Mouse (Mus musculus) lung, postnatal 36 days (tissue): ENCODE data around the gene Ranbp3l.
"Not testable (repeated sequence)": the region's sequence is repeated elsewhere in the genome, so short reads cannot be mapped to it uniquely, and the experiment has no call there.

Experiments used
- DNase-seq: peaks from one replicate; pipeline ENCODE4 v3.0.0; 2022; ENCODE audit warnings: mixed read lengths

Gene Ranbp3l

GRCm38 (mm10) chr15:8967573-8968228 is at the start of gene Ranbp3l:
Gene Ranbp3l (plus strand): TSS chr15:8967949.
- peak; percentile 16 for DNase-seq

- no peak for DNase-seq
Measured at GRCm38 (mm10) chr15:8930061-8930460, 37.7 kb upstream of the Ranbp3l start.

- DNase-seq, result no peak
Measured at GRCm38 (mm10) chr15:8936911-8937310, 30.8 kb upstream of the Ranbp3l start.

- no peak for DNase-seq
Measured at GRCm38 (mm10) chr15:8940861-8941260, 26.9 kb upstream of the Ranbp3l start.

GRCm38 (mm10) chr15:8950856-8951255 is 16.9 kb upstream of the Ranbp3l start:
- DNase-seq, result no peak

GRCm38 (mm10) chr15:8963323-8963722 is 4.4 kb upstream of the Ranbp3l start:
- DNase-seq, result peak; percentile 10

- DNase-seq, result no peak
Measured at GRCm38 (mm10) chr15:8968229-8968595, 463 bp downstream of the Ranbp3l start.

- DNase-seq, result no peak
Measured at GRCm38 (mm10) chr15:8969061-8969635, 1.4 kb downstream of the Ranbp3l start.

GRCm38 (mm10) chr15:8991211-8991610 is 23.5 kb downstream of the Ranbp3l start:
- DNase-seq, result no peak

GRCm38 (mm10) chr15:8991859-8992838 is 24.4 kb downstream of the Ranbp3l start:
- no peak for DNase-seq

GRCm38 (mm10) chr15:8994608-8995277 is 27.0 kb downstream of the Ranbp3l start:
- no peak for DNase-seq

GRCm38 (mm10) chr15:8995490-8995889 is 27.7 kb downstream of the Ranbp3l start:
- no peak for DNase-seq

- DNase-seq, result no peak
Measured at GRCm38 (mm10) chr15:9002762-9003161, 35.0 kb downstream of the Ranbp3l start.

GRCm38 (mm10) chr15:9009196-9009595 is 41.4 kb downstream of the Ranbp3l start:
- DNase-seq, result no peak

- DNase-seq, result no peak
Measured at GRCm38 (mm10) chr15:9014541-9014940, 46.8 kb downstream of the Ranbp3l start.

- DNase-seq, result not testable (repeated sequence)
Measured at GRCm38 (mm10) chr15:9015496-9015895, 47.7 kb downstream of the Ranbp3l start.

GRCm38 (mm10) chr15:9055704-9056103 is 88.0 kb downstream of the Ranbp3l start:
- DNase-seq, result no peak

- DNase-seq, result no peak
Measured at GRCm38 (mm10) chr15:9059856-9060255, 92.1 kb downstream of the Ranbp3l start.

GRCm38 (mm10) chr15:9061150-9061882 is 93.6 kb downstream of the Ranbp3l start:
- DNase-seq, result no peak

- no peak for DNase-seq
Measured at GRCm38 (mm10) chr15:9068881-9069280, 101.1 kb downstream of the Ranbp3l start.

- DNase-seq, result no peak
Measured at GRCm38 (mm10) chr15:9070353-9070752, 102.6 kb downstream of the Ranbp3l start.

GRCm38 (mm10) chr15:9070912-9071555 is 103.3 kb downstream of the Ranbp3l start, which contains the start of gene Nadk2:
Gene Nadk2 (plus strand): TSS chr15:9071260.
- peak; percentile 100 for DNase-seq
